Mouse (Mus musculus): ENCODE measurements around the gene Trhr2.

Trhr2 gene

DNA sequence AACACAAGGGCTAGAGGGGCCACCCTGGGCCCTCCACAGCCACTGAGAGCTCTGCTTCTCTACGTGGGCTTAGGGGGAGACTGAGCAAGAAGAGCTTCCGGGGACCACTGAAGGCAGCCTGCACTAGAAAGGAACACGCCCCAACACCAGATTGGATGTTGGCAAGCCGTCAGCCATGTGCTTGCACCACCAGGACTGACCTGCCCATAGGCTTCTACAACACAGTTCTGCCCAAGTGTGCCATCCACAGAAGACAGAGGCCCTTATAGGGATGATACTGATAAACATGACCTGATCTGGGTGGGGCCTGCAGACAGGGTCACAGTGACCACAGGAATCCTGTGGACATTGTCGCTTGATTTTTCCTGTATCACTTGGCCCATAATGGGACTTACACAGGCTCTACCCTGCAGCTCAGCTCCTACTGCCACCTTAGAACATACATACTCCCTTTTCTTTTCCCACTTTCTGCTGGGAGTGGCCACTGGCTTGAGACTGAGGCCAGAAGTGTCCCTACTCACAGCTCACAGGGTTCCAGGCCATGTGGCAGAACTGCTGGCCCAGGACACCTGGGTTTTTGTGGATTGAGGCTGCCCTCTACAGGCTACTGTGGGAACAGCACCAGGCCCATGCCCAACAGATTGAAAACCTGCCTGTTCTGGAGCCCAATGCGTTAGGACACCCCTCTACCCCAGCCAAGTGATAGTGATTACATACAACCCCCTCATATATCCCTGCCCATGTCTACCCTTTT, 27.6 kb downstream of the Trhr2 start:
- DNase-seq (ENCODE audit: low spot score in 2 of 2), result peak; percentile 85 to 94

GRCm38 (mm10) chr8:122331134-122331523, 29.4 kb downstream of the Trhr2 start:
- no peak for DNase-seq (ENCODE audit: low spot score in 2 of 2)

GRCm38 (mm10) chr8:122330446-122331133, 30.0 kb downstream of the Trhr2 start:
- DNase-seq (ENCODE audit: low spot score in 2 of 2), result no peak

- DNase-seq (ENCODE audit: low spot score in 2 of 2), result no peak
Observed at GRCm38 (mm10) chr8:122329553-122330239, 30.9 kb downstream of the Trhr2 start.

GRCm38 (mm10) chr8:122329072-122329471, 31.5 kb downstream of the Trhr2 start:
- no peak for DNase-seq (ENCODE audit: low spot score in 2 of 2)

DNA sequence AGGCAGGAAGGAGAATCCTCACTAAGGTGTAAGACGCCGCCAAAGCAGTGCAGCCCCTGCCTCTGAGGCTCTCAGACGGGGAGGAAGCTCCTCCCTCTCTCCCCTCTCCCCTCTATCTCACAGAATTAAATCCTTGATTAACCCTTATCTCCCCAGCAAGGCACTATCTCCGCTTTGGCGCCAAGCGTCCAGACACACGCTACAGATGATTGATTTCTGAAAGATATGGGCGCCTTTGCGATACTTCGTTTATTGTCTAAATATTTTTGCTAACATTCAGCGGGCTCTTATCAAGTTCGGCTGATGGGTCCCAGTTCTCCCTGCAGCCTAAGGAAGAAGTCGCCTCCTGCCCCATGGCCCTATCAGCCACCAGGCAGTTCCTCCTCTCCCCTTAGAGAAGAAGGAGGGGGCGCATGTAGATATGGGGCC, 34.4 kb downstream of the Trhr2 start:
- no peak for DNase-seq (ENCODE audit: low spot score in 2 of 2)

- DNase-seq (ENCODE audit: low spot score in 2 of 2), result no peak
Observed at GRCm38 (mm10) chr8:122325196-122325595, 35.4 kb downstream of the Trhr2 start.

DNA sequence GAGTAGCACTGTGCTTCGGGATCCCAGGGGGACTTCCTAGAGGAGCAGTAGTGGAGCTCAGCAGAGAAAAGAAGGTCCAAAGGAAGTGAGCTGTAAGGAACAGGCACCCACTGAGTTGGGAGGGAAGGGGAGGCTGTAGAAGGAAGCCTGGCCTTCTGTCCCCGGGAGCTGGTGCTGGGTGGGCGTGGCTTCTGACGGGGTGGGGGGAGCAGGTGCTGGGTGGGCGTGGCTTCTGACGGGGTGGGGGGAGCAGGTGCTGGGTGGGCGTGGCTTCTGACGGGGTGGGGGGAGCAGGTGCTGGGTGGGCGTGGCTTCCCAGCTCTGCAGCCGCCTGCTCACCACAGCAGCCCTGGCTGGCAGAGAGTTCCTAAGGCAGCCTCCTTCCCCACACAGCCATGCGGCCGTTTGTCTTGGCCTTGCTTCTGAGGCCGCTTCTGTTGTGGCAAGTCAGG, 36.6 kb downstream of the Trhr2 start:
- peak in 1 of 2 experiments; percentile 58 for DNase-seq (ENCODE audit: low spot score in 2 of 2)

- peak in 1 of 2 experiments; percentile 60 for DNase-seq (ENCODE audit: low spot score in 2 of 2)
Observed at GRCm38 (mm10) chr8:122322792-122323191, 37.8 kb downstream of the Trhr2 start.

DNA sequence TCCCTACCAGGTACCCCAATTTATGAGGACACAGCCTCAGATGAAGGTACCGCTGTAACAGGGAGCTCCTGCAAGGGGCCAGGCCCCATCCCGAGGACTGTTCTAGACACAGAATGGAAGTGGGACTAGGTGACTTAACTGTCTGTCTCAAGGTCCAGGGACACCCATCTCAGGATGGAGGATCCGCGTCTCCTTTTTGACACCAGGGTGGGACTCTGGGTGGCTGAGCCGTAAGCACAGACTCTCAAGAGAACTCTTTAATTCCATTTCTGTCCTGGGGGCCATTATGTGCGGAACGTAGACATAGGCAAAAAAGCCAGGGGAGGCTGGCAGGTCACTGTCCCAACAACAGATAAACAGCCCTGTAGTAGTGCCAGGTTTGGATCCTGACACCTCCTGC, 38.4 kb downstream of the Trhr2 start:
- no peak for DNase-seq (ENCODE audit: low spot score in 2 of 2)

DNA sequence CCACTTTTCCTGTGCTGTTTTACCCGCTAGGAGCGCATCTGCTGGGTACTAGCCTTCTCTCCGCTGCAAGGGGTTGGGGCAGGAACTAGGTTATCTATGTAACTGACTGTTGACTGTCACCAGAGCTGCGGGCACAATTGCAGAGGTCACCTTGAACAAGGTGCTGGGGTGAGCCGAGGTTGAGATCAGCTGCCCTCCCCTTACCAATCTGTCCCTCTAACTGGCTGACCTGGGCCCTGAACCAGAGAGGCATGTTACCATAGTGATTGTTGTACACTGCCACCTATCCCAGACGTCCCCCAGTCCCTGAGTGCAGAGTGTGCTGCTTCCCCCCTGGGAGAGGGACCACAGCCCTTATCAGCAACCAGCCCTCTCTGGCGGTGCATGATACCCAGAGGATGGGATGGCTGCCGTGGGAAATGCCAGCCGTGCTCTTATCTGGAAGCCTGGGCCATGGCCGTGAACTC, 39.1 kb downstream of the Trhr2 start:
- DNase-seq (ENCODE audit: low spot score in 2 of 2), result peak; percentile 88 to 89

DNA sequence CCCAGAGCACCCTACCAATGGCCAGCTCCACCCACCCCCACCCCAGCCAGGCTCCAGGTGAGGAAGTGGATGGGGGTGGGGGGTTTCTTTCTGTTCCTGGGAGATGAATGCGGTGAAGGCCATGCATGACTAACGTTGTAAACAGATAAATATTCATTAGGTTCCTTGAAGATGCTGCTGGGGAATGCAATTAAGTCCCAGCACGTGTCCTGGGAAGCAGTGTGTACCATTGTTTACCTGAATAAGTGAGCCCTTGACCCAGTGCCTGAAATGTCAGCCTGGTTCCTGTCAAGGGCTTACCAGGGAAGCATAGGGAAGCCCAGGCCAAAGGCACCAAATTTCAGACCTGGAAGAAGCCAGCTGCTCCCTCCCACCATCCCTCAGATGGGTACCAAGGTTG, 40.0 kb downstream of the Trhr2 start:
- DNase-seq (ENCODE audit: low spot score in 2 of 2), result no peak

GRCm38 (mm10) chr8:122319708-122320075, 40.9 kb downstream of the Trhr2 start:
- DNase-seq (ENCODE audit: low spot score in 2 of 2), result no peak

DNA sequence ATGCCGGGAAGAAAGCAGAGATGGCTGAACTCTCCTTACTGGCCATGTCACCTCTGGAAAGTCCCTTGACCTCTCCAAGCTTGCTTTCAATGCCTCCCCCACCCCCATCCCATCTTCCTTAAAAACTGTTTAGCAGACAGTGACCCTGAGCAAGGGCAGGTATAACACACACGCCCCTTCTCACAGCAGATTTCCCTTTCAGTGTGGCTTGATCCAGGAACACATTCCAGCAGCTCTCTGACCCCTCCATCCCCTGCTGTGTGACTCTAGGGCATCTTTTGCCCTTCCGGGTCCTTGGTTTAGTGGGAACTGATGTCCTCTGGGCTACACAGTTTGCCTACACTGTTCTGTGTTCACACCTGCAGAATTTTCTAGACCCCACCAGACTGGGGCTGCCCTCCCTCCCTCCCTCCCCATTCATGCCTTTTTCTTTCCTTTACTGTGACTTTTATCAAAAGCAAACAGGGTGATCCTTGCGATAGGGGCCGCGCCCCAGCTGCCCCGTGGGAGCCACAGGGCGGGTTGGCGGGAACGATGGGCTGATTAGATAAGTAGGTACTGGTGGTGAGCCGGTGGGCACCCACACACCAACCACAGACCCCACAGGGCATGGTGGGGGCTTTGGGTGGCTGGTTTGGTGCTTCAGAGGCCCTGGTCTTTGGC, 41.4 kb downstream of the Trhr2 start:
- DNase-seq (ENCODE audit: low spot score in 2 of 2), result no peak

- DNase-seq (ENCODE audit: low spot score in 2 of 2), result no peak
Observed at GRCm38 (mm10) chr8:122317918-122318475, 42.5 kb downstream of the Trhr2 start.

DNA sequence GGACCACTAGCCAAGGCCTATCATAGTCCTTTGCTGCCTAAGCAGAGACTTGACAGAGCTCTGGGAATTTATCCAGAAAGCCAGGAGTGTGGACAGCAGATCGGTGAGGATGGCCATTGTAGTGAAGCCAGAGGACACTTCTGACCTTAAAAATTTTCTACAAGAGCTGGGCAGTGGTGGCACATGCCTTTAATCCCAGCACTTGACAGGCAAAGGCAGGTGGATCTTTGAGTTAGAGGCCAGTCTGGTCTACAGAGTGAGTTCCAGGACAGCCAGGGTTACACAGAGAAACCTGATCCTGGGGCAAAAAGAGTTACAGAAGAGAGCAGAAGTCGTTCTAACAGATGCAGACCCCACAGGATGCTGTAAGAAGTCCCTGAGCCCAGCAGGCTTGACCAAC, 44.1 kb downstream of the Trhr2 start:
- DNase-seq (ENCODE audit: low spot score in 2 of 2), result no peak

GRCm38 (mm10) chr8:122314899-122315496, 45.5 kb downstream of the Trhr2 start:
- DNase-seq (ENCODE audit: low spot score in 2 of 2), result no peak

- DNase-seq (ENCODE audit: low spot score in 2 of 2), result peak in 1 of 2 experiments; percentile 57
Observed at GRCm38 (mm10) chr8:122313310-122313709, 47.2 kb downstream of the Trhr2 start.

DNA sequence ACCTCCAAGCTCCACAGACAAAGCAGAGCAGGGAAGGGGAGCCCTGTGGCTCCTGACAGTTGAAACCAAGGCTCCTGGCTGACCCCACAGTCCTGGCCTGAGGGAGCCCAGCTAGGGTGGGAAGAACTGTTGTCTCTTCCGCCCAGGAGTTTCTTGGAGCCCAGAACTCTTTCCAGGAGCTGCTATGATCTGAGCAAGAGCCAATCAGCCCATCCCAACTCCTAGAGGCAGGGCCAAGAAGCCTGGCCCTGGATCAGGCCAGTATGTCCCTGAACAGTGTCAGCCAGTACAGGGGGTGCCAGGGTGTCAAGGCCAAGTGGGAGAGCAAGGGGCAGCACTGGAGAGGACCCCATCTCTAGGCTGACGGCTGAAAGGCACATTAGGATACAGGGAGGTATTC, 48.0 kb downstream of the Trhr2 start:
- DNase-seq (ENCODE audit: low spot score in 2 of 2), result no peak

- DNase-seq (ENCODE audit: low spot score in 2 of 2), result no peak
Observed at GRCm38 (mm10) chr8:122311115-122311514, 49.4 kb downstream of the Trhr2 start.

DNA sequence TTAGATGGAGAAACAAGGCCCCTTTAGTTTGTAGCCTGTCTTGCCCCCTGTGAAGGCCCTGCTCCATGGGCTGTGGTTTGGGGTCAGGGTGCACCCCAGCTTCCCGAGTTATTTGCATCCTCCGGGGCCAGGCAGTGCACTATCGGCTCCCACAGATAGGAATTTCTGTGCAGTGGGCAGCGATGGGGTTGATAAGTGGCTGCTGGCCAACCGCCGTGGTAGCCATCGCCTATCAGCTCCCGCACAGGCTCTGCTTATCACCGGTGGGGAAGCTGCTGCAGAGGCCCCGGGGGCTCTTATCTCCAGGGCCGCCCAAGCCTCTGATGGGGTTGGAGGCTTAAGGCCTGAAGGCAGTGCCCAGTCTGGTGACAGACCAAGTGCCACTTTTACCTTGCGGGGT, 51.3 kb downstream of the Trhr2 start:
- peak; percentile 87 for DNase-seq (ENCODE audit: low spot score in 2 of 2)
